Mouse (Mus musculus): ENCODE results near the gene Pou3f4.
"Not testable (repeated sequence)": the region's sequence is repeated elsewhere in the genome, so short reads cannot be mapped to it uniquely, and the experiment has no call there.

Pou3f4 gene

GRCm38 (mm10) chrX:110814151-110814571 is at the start of gene Pou3f4:
Pou3f4 (plus strand) TSS chrX:110814280.
- DNase-seq (ENCODE audit: low read depth, low spot score) = no peak

- DNase-seq (ENCODE audit: low read depth, low spot score) = no peak
Observed at GRCm38 (mm10) chrX:110765939-110766338, 48.1 kb upstream of the Pou3f4 start.

- DNase-seq (ENCODE audit: low read depth, low spot score) = not testable (repeated sequence)
Observed at GRCm38 (mm10) chrX:110774807-110775206, 39.3 kb upstream of the Pou3f4 start.

GRCm38 (mm10) chrX:110802502-110802901 is 11.6 kb upstream of the Pou3f4 start:
- DNase-seq (ENCODE audit: low read depth, low spot score) = no peak

GRCm38 (mm10) chrX:110810001-110810578 is 4.0 kb upstream of the Pou3f4 start:
- no peak for DNase-seq (ENCODE audit: low read depth, low spot score)

GRCm38 (mm10) chrX:110810753-110811506 is 3.1 kb upstream of the Pou3f4 start:
- DNase-seq (ENCODE audit: low read depth, low spot score) = no peak

- DNase-seq (ENCODE audit: low read depth, low spot score) = no peak
Observed at GRCm38 (mm10) chrX:110812071-110812470, 2.0 kb upstream of the Pou3f4 start.

- DNase-seq (ENCODE audit: low read depth, low spot score) = no peak
Observed at GRCm38 (mm10) chrX:110813401-110813800, 679 bp upstream of the Pou3f4 start.

- no peak for DNase-seq (ENCODE audit: low read depth, low spot score)
Observed at GRCm38 (mm10) chrX:110814592-110815548, 790 bp downstream of the Pou3f4 start.

- DNase-seq (ENCODE audit: low read depth, low spot score) = no peak
Observed at GRCm38 (mm10) chrX:110815549-110815930, 1.5 kb downstream of the Pou3f4 start.

GRCm38 (mm10) chrX:110816609-110817008 is 2.5 kb downstream of the Pou3f4 start:
- DNase-seq (ENCODE audit: low read depth, low spot score) = no peak

- no peak for DNase-seq (ENCODE audit: low read depth, low spot score)
Observed at GRCm38 (mm10) chrX:110817211-110817610, 3.1 kb downstream of the Pou3f4 start.

- DNase-seq (ENCODE audit: low read depth, low spot score) = no peak
Observed at GRCm38 (mm10) chrX:110837450-110837849, 23.4 kb downstream of the Pou3f4 start.

GRCm38 (mm10) chrX:110851300-110851699 is 37.2 kb downstream of the Pou3f4 start:
- DNase-seq (ENCODE audit: low read depth, low spot score) = no peak
